Mouse (Mus musculus): ENCODE results near the gene Arpc1a.
"Not testable (repeated sequence)": the region's sequence is repeated elsewhere in the genome, so short reads cannot be mapped to it uniquely, and the experiment has no call there.

Arpc1a gene

GRCm38 (mm10) chr5:145083632-145084451 is at the start of gene Arpc1a, which contains the start of gene Kpna7:
Gene Arpc1a (plus strand): TSS chr5:145083830.
Gene Kpna7 (minus strand): TSS chr5:145084030.
- DNase-seq (ENCODE audit: low read depth, low spot score): peak; percentile 98

GRCm38 (mm10) chr5:145041628-145042027 is 42.0 kb upstream of the Arpc1a start:
- DNase-seq (ENCODE audit: low read depth, low spot score): peak; percentile 36

GRCm38 (mm10) chr5:145042690-145043089 is 40.9 kb upstream of the Arpc1a start, which contains the start of gene 1700018F24Rik:
Gene 1700018F24Rik (plus strand): TSS chr5:145042990.
- DNase-seq (ENCODE audit: low read depth, low spot score): not testable (repeated sequence)

GRCm38 (mm10) chr5:145054187-145054586 is 29.4 kb upstream of the Arpc1a start:
- DNase-seq (ENCODE audit: low read depth, low spot score): not testable (repeated sequence)

- no peak for DNase-seq (ENCODE audit: low read depth, low spot score)
These were observed 25.7 kb upstream of the Arpc1a start for GRCm38 (mm10) chr5:145057907-145058306.

- DNase-seq (ENCODE audit: low read depth, low spot score): no peak
These were observed 24.9 kb upstream of the Arpc1a start for GRCm38 (mm10) chr5:145058722-145059121.

- DNase-seq (ENCODE audit: low read depth, low spot score): no peak
These were observed 24.1 kb upstream of the Arpc1a start for GRCm38 (mm10) chr5:145059524-145059923.

DNA sequence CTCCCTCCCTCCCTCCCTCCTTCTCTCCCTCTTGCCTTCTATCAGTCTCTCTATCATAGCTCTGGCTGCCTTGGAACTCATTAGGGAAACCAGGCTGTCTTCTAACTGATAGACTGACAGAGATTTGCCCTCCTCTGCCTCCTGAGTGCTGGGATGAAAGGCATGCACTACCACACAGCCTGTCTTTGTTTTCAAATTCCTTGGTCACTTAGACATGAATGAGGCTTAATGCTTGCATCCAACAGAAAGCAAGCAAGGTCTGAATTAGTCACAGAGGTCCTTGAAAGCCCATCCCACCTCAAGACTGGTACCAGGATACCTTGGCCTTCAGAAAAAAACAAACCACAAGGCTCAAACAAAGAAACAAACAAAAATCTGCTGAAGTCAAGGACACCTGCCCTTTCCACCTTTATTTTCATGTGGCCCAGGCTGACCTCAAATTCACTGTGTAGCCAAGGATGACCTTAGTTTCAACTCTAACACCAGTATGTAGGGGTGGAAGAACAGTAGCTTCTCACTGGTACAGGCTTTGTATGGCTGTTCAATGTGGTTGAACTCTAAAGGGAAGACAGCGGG is 18.8 kb upstream of the Arpc1a start:
- no peak for DNase-seq (ENCODE audit: low read depth, low spot score)

DNA sequence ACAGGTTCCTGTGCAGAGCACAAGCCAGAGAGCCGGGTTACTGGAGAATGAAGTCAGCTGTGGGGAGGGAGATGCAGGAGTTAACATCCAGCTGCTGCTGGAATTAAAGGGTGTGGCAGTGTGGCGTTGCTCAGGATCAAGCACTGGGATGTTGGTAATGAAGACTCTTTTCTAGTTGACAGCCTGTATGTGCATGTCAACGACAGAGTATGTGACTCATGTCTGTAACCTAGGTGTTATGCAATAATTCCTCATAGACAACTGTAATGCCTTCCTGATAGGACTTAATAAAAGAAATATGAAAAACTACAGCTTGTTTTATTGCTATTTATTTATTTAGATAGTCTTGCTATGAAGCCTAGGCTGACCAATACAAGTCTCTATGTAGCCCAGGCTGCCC is 14.8 kb upstream of the Arpc1a start:
- no peak for DNase-seq (ENCODE audit: low read depth, low spot score)

DNA sequence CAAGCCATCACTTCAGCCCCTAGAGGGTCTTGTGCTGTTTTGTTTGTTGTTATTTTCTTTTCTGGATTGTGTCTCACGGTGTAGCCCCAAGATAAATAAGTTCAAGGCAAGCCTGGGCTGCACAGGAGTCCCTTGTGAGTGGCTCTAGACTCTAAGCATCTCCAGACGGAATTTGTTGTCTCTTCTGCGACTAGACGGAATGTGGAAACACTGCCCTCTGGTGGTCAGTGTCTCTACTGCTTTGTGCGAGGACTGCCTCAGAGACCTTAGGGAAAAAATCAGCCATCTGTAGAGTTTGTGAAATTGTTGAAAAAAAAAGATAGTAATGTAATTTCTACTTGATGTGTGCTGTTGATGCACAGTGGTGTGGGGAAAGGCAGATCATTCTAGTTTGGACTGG is 13.9 kb upstream of the Arpc1a start:
- peak; percentile 85 for DNase-seq (ENCODE audit: low read depth, low spot score)

- peak; percentile 33 for DNase-seq (ENCODE audit: low read depth, low spot score)
These were observed 12.3 kb upstream of the Arpc1a start for GRCm38 (mm10) chr5:145071342-145071741.

GRCm38 (mm10) chr5:145075081-145075480 is 8.5 kb upstream of the Arpc1a start:
- no peak for DNase-seq (ENCODE audit: low read depth, low spot score)

DNA sequence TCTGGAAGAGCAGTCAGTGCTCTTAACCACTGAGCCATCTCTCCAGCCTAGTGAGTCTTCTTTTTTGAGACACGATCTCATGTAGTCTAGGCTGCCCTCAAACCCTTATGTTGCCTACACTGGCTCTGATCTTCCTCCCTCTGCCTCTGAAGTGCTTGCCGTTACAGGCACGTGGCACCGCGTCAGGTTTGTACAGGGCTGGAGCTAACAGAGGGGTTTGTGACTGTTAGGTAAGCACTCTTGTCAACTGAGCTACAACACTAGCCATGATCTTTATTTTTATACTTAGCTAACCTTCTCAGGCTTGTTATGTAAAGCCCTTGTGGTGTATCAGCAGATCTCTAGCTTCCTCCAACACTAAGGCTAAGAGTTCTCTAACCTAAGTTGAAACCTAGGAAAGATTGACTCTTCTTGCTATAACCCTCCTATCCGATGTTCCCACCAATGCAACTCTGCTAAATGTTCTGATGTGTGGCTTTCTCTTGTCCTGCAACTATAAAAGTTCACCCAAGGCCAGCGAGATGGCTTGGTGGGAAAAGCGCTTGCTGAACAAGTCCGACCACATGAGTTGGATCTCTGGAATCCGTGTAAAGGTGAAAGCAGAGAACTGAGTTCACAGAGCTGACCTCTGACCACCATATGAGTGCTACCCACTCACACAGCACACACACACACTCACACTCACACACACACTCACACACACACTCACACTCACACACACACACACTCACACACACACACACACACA is 1.6 kb upstream of the Arpc1a start:
- DNase-seq (ENCODE audit: low read depth, low spot score): no peak

DNA sequence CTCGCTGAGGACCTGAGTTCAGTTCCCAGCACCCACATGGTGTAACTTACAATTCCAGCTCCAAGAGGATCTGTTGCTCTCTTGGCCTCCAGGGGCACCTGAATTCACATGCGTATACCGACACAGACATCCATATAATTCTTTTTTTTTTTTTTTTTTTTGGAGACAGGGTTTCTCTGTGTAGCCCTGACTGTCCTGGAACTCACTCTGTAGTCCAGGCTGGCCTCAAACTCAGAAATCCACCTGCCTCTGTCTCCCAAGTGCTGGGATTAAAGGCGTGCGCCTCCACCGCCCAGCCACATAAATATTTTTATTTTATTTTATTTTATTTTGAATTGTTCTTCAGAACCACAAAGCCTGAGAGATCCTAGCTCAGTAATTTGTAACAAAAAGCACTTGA is 429 bp upstream of the Arpc1a start:
- DNase-seq (ENCODE audit: low read depth, low spot score): peak; percentile 7

DNA sequence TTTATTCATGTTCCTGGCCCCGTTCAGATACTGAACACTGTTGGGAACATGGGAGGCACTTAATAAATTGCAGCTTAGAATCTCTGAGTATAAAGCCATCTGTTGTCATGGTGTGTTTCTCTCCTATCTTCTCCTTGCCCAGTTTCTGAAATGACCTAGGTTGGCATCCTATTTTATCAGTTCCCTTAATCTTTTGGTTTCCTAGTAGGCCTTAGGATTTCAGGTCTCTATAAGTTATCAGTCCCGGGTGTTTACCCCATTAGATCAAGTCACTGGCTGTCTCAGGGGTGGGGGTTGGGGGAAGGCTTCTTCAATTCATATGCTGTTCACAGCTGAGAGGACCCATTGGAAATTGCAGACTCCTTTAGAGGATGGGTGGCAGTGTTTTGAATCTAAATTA is 1.2 kb downstream of the Arpc1a start:
- DNase-seq (ENCODE audit: low read depth, low spot score): no peak

DNA sequence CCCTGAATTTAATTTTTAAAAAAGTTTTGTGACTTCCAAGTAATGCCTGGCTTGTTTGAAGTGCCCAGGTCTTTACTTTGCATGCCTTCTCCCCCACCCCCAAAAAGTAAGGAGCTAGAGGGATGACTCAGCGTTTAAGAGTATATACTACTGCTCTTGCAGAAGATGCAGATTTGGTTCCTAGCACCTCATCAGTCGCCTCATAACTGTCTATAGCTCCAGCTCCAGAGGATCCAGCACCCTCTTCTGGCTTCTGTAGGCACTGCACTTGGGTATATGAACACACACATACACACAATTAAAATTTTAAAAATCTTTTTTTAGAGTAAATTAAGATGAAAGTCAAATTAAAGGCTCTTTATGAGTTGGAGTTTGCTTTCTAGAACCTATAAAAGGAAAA is 4.6 kb downstream of the Arpc1a start:
- DNase-seq (ENCODE audit: low read depth, low spot score): peak; percentile 38

DNA sequence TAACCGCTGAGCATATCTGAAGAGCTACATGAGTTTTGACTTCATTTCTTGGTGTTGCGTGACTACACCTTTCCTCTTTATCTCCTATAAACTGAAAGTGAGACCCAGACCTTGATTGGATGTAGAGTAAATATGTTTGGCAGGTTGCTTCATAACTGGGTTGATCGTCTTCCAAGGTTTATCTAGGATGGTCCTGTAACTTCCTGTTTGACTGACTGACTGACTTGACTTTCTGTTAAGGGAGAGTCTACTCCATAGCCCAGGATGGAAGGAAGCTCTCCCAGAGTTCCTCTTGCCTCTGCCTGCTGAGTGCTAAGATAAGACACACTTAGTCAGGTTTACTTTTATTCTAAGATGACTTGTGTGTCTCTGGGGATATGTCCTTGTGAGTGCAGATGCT is 6.2 kb downstream of the Arpc1a start:
- DNase-seq (ENCODE audit: low read depth, low spot score): no peak

- DNase-seq (ENCODE audit: low read depth, low spot score): no peak
These were observed 12.6 kb downstream of the Arpc1a start for GRCm38 (mm10) chr5:145096195-145096594.

- no peak for DNase-seq (ENCODE audit: low read depth, low spot score)
These were observed 14.8 kb downstream of the Arpc1a start for GRCm38 (mm10) chr5:145098340-145098821.

DNA sequence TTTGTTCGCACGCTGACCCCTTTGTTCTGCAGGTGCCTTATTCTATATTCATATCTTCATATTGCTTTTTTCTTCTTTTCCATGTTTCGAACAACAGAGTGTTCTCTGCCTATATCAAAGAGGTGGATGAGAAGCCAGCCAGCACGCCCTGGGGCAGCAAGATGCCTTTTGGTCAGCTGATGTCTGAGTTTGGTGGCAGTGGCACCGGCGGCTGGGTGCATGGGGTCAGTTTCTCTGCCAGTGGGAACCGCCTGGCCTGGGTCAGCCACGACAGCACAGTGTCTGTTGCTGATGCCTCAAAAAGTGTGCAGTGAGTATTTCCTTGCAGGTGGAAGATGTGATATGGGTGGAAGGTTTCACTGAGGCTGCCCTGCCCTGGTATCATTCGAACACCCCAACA is 17.3 kb downstream of the Arpc1a start:
- no peak for DNase-seq (ENCODE audit: low read depth, low spot score)

DNA sequence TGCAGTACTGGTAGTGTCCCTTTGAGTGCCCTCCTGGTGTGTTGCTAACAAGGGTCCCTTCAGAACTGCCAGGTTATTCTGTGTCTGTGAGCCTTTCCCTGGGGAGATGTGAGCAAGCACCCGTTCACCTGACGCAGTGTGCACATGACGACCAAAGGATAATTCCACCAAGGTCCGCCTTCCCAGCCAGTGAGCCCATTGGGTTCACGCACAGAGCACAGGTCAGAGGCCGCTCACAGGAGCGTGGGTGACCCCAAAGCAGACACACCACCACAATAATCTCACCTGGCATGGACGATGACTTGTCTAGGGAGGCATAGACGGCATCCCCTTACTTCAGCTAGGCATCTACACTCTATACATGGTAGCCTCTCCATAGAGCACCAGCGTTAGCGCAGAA is 17.8 kb downstream of the Arpc1a start:
- DNase-seq (ENCODE audit: low read depth, low spot score): not testable (repeated sequence)

- DNase-seq (ENCODE audit: low read depth, low spot score): no peak
These were observed 19.1 kb downstream of the Arpc1a start for GRCm38 (mm10) chr5:145102706-145103105.
